Mouse (Mus musculus): ENCODE results near the gene Dlat.

- no peak for TF ChIP-seq MAX (IDR thresholded peaks at IDR 0.05; ENCODE audit: low read depth)
- TF ChIP-seq POLR2A (IDR thresholded peaks at IDR 0.05; ENCODE audit: insufficient read length, low read depth): no peak
These were observed 39.1 kb upstream of the Dlat start for GRCm38 (mm10) chr9:50698418-50699409.
